Mouse (Mus musculus) heart, adult 8-10 months (tissue): ENCODE measurements around the gene Dctpp1. TPM values are rescaled to one million over a fixed set of nuclear protein-coding genes. Genes with fewer than 3 reads are reported as not detected.
A peak's percentile ranks its signal among the peaks of the same experiment; 100 is the strongest.

Experiments
- DNase-seq: peaks from one replicate; pipeline ENCODE4 v3.0.0; 2022; ENCODE audit warnings: low spot score
- total RNA-seq, 4 experiments: library from RNA; stranded (reverse); gene quantifications; 2 replicates each; pipeline ENCODE4 v1.2.4; 2022

Gene Dctpp1
- total RNA-seq, 4 experiments from 2014 or later: 40.5 to 45.6 (median 40.9) TPM

- no peak for DNase-seq
Observed at GRCm38 (mm10) chr7:127231826-127232621, 28.5 kb downstream of the Dctpp1 start.

GRCm38 (mm10) chr7:127231376-127231775, 29.1 kb downstream of the Dctpp1 start:
- no peak for DNase-seq

GRCm38 (mm10) chr7:127228615-127229303, 31.8 kb downstream of the Dctpp1 start:
- peak; percentile 61 for DNase-seq

GRCm38 (mm10) chr7:127225147-127225995, 35.1 kb downstream of the Dctpp1 start:
- no peak for DNase-seq

GRCm38 (mm10) chr7:127224616-127225015, 35.9 kb downstream of the Dctpp1 start:
- DNase-seq: no peak

GRCm38 (mm10) chr7:127223515-127224478, 36.7 kb downstream of the Dctpp1 start:
- DNase-seq: no peak

- DNase-seq: no peak
Observed at GRCm38 (mm10) chr7:127223106-127223505, 37.4 kb downstream of the Dctpp1 start.

- DNase-seq: no peak
Observed at GRCm38 (mm10) chr7:127220440-127220839, 40.1 kb downstream of the Dctpp1 start.

- no peak for DNase-seq
Observed at GRCm38 (mm10) chr7:127218670-127219069, 41.8 kb downstream of the Dctpp1 start.

- no peak for DNase-seq
Observed at GRCm38 (mm10) chr7:127217901-127218642, 42.4 kb downstream of the Dctpp1 start.

- DNase-seq: no peak
Observed at GRCm38 (mm10) chr7:127217475-127217874, 43.0 kb downstream of the Dctpp1 start.

- no peak for DNase-seq
Observed at GRCm38 (mm10) chr7:127216307-127216706, 44.2 kb downstream of the Dctpp1 start.

GRCm38 (mm10) chr7:127214981-127215871, 45.3 kb downstream of the Dctpp1 start:
- DNase-seq: peak; percentile 69

- no peak for DNase-seq
Observed at GRCm38 (mm10) chr7:127214521-127214920, 46.0 kb downstream of the Dctpp1 start.

GRCm38 (mm10) chr7:127213930-127214329, 46.6 kb downstream of the Dctpp1 start:
- no peak for DNase-seq

- DNase-seq: peak; percentile 33
Observed at GRCm38 (mm10) chr7:127213485-127213884, 47.0 kb downstream of the Dctpp1 start.

GRCm38 (mm10) chr7:127212432-127213250, 47.9 kb downstream of the Dctpp1 start:
- DNase-seq: no peak
